ENCODE assay signal across 23 mouse cellular contexts in genomic region chr3:93580039-93580403, GRCm38 (mm10). TPM values are rescaled to one million over a fixed set of nuclear protein-coding genes. Genes with fewer than 3 reads are reported as not detected.
DNase-seq lines count a peak whose midpoint lies in the region; ATAC-seq and TF ChIP-seq lines count a peak whose summit lies in the region.
"Had no signal": no experiment of that assay in that cellular context is flagged by ENCODE, and none has a peak within 500 bp of the region (broad histone marks: within the 10 kb centered on the region; RNA-seq: fewer than 3 reads in every experiment).

No protein-coding gene starts in this region.

- H3K27me3 ChIP-seq in CH12.LX (replicated peaks) = no peaks in the 10 kb centered on the region
- H3K27me3 ChIP-seq in intestine, embryonic 16.5 days (replicated peaks; ENCODE audit: control insufficient read depth, insufficient read depth, low read length) = no peaks in the 10 kb centered on the region
- no peaks in the 10 kb centered on the region for H3K27me3 ChIP-seq in small intestine, adult 2 months (ENCODE audit: control insufficient read depth, insufficient read depth, low read length)
- no peaks in the 10 kb centered on the region for H3K27me3 ChIP-seq in stomach, postnatal 0 days (ENCODE audit: control insufficient read depth, insufficient read depth, low read length)
- H3K27me3 ChIP-seq in forebrain, postnatal 0 days (ENCODE audit: insufficient read depth, low read length) = no peaks in the 10 kb centered on the region
- H3K27me3 ChIP-seq in hindbrain, embryonic 12.5 days = no peaks in the 10 kb centered on the region
- H3K27me3 ChIP-seq: forebrain, embryonic 13.5 days; heart, embryonic 12.5 days; heart, embryonic 15.5 days; hindbrain, embryonic 15.5 days had no signal

- no peak overlapping the region for H3K4me3 ChIP-seq in CH12.LX (replicated peaks in 1 of 3; ENCODE audit: low read depth in 2 of 3, low read length in 2 of 3, poor library complexity in 1 of 3)
- no peak overlapping the region for H3K4me3 ChIP-seq in intestine, embryonic 16.5 days (ENCODE audit: low read length)
- H3K4me3 ChIP-seq in small intestine, adult 2 months (ENCODE audit: low read depth, low read length) = no peak overlapping the region
- no peak overlapping the region for H3K4me3 ChIP-seq in stomach, postnatal 0 days (ENCODE audit: low read depth, low read length)
- H3K4me3 ChIP-seq in forebrain, postnatal 0 days (ENCODE audit: low read depth, low read length) = no peak overlapping the region
- no peak overlapping the region for H3K4me3 ChIP-seq in hindbrain, embryonic 12.5 days
- H3K4me3 ChIP-seq: forebrain, embryonic 10.5 days; forebrain, embryonic 13.5 days; heart, embryonic 12.5 days; heart, embryonic 15.5 days; hindbrain, embryonic 15.5 days had no signal

- WGBS in intestine, embryonic 16.5 days = 91% methylated on average over 2 of the region's 2 CpGs
- 53% methylated on average over 2 of the region's 2 CpGs for WGBS in small intestine, adult 2 months
- 80% methylated on average over 2 of the region's 2 CpGs for WGBS in stomach, postnatal 0 days
- 97% methylated on average over 2 of the region's 2 CpGs for WGBS in forebrain, postnatal 0 days
- WGBS in hindbrain, embryonic 12.5 days = 92% methylated on average over 2 of the region's 2 CpGs

- H3K36me3 ChIP-seq in CH12.LX (replicated peaks in 1 of 2; ENCODE audit: control insufficient read depth in 1 of 2, insufficient read depth in 1 of 2, low read length in 1 of 2) = no peaks in the 10 kb centered on the region
- no peaks in the 10 kb centered on the region for H3K36me3 ChIP-seq in intestine, embryonic 16.5 days (ENCODE audit: control insufficient read depth, insufficient read depth, low read length)
- no peaks in the 10 kb centered on the region for H3K36me3 ChIP-seq in small intestine, adult 2 months (ENCODE audit: control insufficient read depth, insufficient read depth, low read length)
- H3K36me3 ChIP-seq in stomach, postnatal 0 days (ENCODE audit: control insufficient read depth, insufficient read depth, low read length) = no peaks in the 10 kb centered on the region
- no peaks in the 10 kb centered on the region for H3K36me3 ChIP-seq in forebrain, postnatal 0 days (ENCODE audit: insufficient read depth)
- no peaks in the 10 kb centered on the region for H3K36me3 ChIP-seq in hindbrain, embryonic 12.5 days
- H3K36me3 ChIP-seq: forebrain, embryonic 10.5 days; heart, embryonic 12.5 days; heart, embryonic 15.5 days; hindbrain, embryonic 15.5 days had no signal

- H3K27ac ChIP-seq in CH12.LX (ENCODE audit: insufficient read depth, low read depth) = no peak overlapping the region
- peak overlapping the region; percentile 81 for H3K27ac ChIP-seq in intestine, embryonic 16.5 days (ENCODE audit: low read length)
- peak overlapping the region; percentile 95 for H3K27ac ChIP-seq in small intestine, adult 2 months (ENCODE audit: insufficient read depth, low read depth, low read length)
- H3K27ac ChIP-seq in stomach, postnatal 0 days (replicated peaks) = peak overlapping the region; percentile 35; the same call in 1 of the 2 replicates
- no peak overlapping the region for H3K27ac ChIP-seq in forebrain, postnatal 0 days (ENCODE audit: low read depth, low read length)
- no peak overlapping the region for H3K27ac ChIP-seq in hindbrain, embryonic 12.5 days
- H3K27ac ChIP-seq: forebrain, embryonic 10.5 days; forebrain, embryonic 13.5 days; heart, embryonic 15.5 days; hindbrain, embryonic 15.5 days had no signal

- no peak for DNase-seq in CH12.LX (ENCODE audit: extremely low read depth)
- no peak for DNase-seq in stomach, postnatal 0 days (ENCODE audit: low spot score)
- no peak for DNase-seq in forebrain, postnatal 0 days
- DNase-seq: adrenal gland, adult 8-10 months; B cell, adult 2 months; cerebellum, adult 18-20 months; cerebellum, adult 9-10 months; cerebellum, postnatal 14 days; gastrocnemius, postnatal 25 days; heart, adult 18-20 months; heart, postnatal 10 days; heart, postnatal 36 days had no signal

- H3K4me2 ChIP-seq in CH12.LX (ENCODE audit: insufficient read depth, low read depth, poor library complexity, severe bottlenecking) = no peak overlapping the region
- H3K4me2 ChIP-seq in intestine, embryonic 16.5 days (ENCODE audit: low read depth, low read length) = no peak overlapping the region
- no peak overlapping the region for H3K4me2 ChIP-seq in stomach, postnatal 0 days (replicated peaks; ENCODE audit: low read depth)
- H3K4me2 ChIP-seq in forebrain, postnatal 0 days (ENCODE audit: low read depth) = no peak overlapping the region
- no peak overlapping the region for H3K4me2 ChIP-seq in hindbrain, embryonic 12.5 days (replicated peaks)
- H3K4me2 ChIP-seq: forebrain, embryonic 13.5 days; heart, embryonic 12.5 days; heart, embryonic 15.5 days; hindbrain, embryonic 15.5 days had no signal

- in situ Hi-C loops in CH12.LX (cut with MboI; ENCODE audit: low pct_ligation_motif_present, low pct_unique_long_range_greater_than_20kb, low sequenced_read_pairs) = no loop called here

- no peaks in the 10 kb centered on the region for H3K79me2 ChIP-seq in CH12.LX (replicated peaks; ENCODE audit: control insufficient read depth, extremely low read depth, insufficient read depth, poor library complexity, severe bottlenecking)

- no peak for ATAC-seq in intestine, embryonic 16.5 days
- no peak for ATAC-seq in stomach, postnatal 0 days (ENCODE audit: low FRiP score, low TSS enrichment)
- no peak for ATAC-seq in forebrain, postnatal 0 days
- ATAC-seq in megakaryocyte-erythroid progenitor cell, adult 5-6 weeks (replicated peaks; ENCODE audit: low FRiP score, low TSS enrichment, poor library complexity, severe bottlenecking) = no peak
- no peak for ATAC-seq in hindbrain, embryonic 12.5 days (ENCODE audit: low FRiP score)
- ATAC-seq: activated CD4-positive, CD25-positive, alpha-beta regulatory T cell, adult 4 months; forebrain, embryonic 13.5 days had no signal

- no peak for TF ChIP-seq POLR2A in CH12.LX (IDR thresholded peaks at IDR 0.05; ENCODE audit: low read depth, low read length)
- TF ChIP-seq POLR2A in small intestine, adult 2 months (IDR thresholded peaks at IDR 0.05; ENCODE audit: low read depth, low read length) = no peak

- no peaks in the 10 kb centered on the region for H3K9me3 ChIP-seq in CH12.LX (replicated peaks; ENCODE audit: low read length)
- no peaks in the 10 kb centered on the region for H3K9me3 ChIP-seq in intestine, embryonic 16.5 days (ENCODE audit: control insufficient read depth, low read length)
- no peaks in the 10 kb centered on the region for H3K9me3 ChIP-seq in stomach, postnatal 0 days (ENCODE audit: control insufficient read depth, low read length)
- no peaks in the 10 kb centered on the region for H3K9me3 ChIP-seq in forebrain, postnatal 0 days (ENCODE audit: low read length)
- no peaks in the 10 kb centered on the region for H3K9me3 ChIP-seq in hindbrain, embryonic 12.5 days (replicated peaks)
- H3K9me3 ChIP-seq: forebrain, embryonic 10.5 days; forebrain, embryonic 13.5 days; heart, embryonic 12.5 days; heart, embryonic 15.5 days; hindbrain, embryonic 15.5 days had no signal

- H3K9ac ChIP-seq in CH12.LX (ENCODE audit: insufficient read depth, low read depth) = no peak overlapping the region
- H3K9ac ChIP-seq in intestine, embryonic 16.5 days (ENCODE audit: low read depth, low read length) = no peak overlapping the region
- no peak overlapping the region for H3K9ac ChIP-seq in stomach, postnatal 0 days (ENCODE audit: low read length)
- no peak overlapping the region for H3K9ac ChIP-seq in forebrain, postnatal 0 days
- no peak overlapping the region for H3K9ac ChIP-seq in hindbrain, embryonic 12.5 days
- H3K9ac ChIP-seq: forebrain, embryonic 13.5 days; heart, embryonic 12.5 days; heart, embryonic 15.5 days; hindbrain, embryonic 15.5 days had no signal

- peak; percentile 73 for TF ChIP-seq EP300 in CH12.LX (IDR thresholded peaks at IDR 0.05; ENCODE audit: low read length)
- no peak for TF ChIP-seq EP300 in stomach, postnatal 0 days (optimal IDR thresholded peaks at IDR 0.05)

- H3K4me1 ChIP-seq in CH12.LX (ENCODE audit: control insufficient read depth in 1 of 2, insufficient read depth in 2 of 2) = peaks cover 10 to 29% of the 10 kb centered on the region in 2 experiments; a peak in 3 of 4 replicates
- H3K4me1 ChIP-seq in intestine, embryonic 16.5 days (ENCODE audit: control insufficient read depth, insufficient read depth, low read length) = no peaks in the 10 kb centered on the region
- peaks cover 14% of the 10 kb centered on the region for H3K4me1 ChIP-seq in small intestine, adult 2 months (ENCODE audit: control insufficient read depth, insufficient read depth, insufficient read length, low read length)
- H3K4me1 ChIP-seq in stomach, postnatal 0 days (replicated peaks; ENCODE audit: control insufficient read depth, insufficient read depth) = no peaks in the 10 kb centered on the region
- H3K4me1 ChIP-seq in forebrain, postnatal 0 days (ENCODE audit: insufficient read depth) = no peaks in the 10 kb centered on the region
- no peaks in the 10 kb centered on the region for H3K4me1 ChIP-seq in hindbrain, embryonic 12.5 days
- H3K4me1 ChIP-seq: forebrain, embryonic 10.5 days; forebrain, embryonic 13.5 days; heart, embryonic 12.5 days; heart, embryonic 15.5 days; hindbrain, embryonic 15.5 days had no signal

- dilution Hi-C loops in CH12.LX (cut with MboI; ENCODE audit: extremely low pct_ligation_motif_present, extremely low pct_unique_long_range_greater_than_20kb, low sequenced_read_pairs) = no loop called here

- TF ChIP-seq RAD21 in CH12.LX (IDR thresholded peaks at IDR 0.05; ENCODE audit: low read depth, low read length) = no peak

- no peak for TF ChIP-seq CTCF in CH12.LX (conservative IDR thresholded peaks at IDR 0.05 in 1 of 2, IDR thresholded peaks at IDR 0.05 in 1 of 2; ENCODE audit: low read depth in 2 of 2, low read length in 2 of 2)
- TF ChIP-seq CTCF in small intestine, adult 2 months (IDR thresholded peaks at IDR 0.05; ENCODE audit: extremely low read depth, insufficient read length, insufficient replicate concordance, low read depth, low read length) = no peak
- TF ChIP-seq CTCF in stomach, postnatal 0 days (IDR thresholded peaks at IDR 0.05; ENCODE audit: low read depth) = no peak
- TF ChIP-seq CTCF in forebrain, postnatal 0 days (IDR thresholded peaks at IDR 0.05; ENCODE audit: low read depth) = no peak

RNA-seq across cellular contexts. Expression of gene S100a10, which starts 25.1 kb away (rescaled TPM):
- total RNA-seq in CH12.LX (2012; rRNA removed) (352 and 369 TPM in 2 replicates), CH12.LX (2014; rRNA removed) (429 and 518 TPM in 2 replicates)
- polyA plus RNA-seq in CH12.LX (2012; ENCODE audit: insufficient read length, low read depth) = 213 and 259 TPM in 2 replicates
- polyA plus RNA-seq in intestine, embryonic 16.5 days (2015; fragmentation: Nextera tagmentation; extraction: Ambion mirVana) = 722 and 728 TPM in 2 replicates
- polyA plus RNA-seq in small intestine, adult 2 months (2012; rRNA removed) = 43.4 and 172 TPM in 2 replicates
- polyA plus RNA-seq in stomach, postnatal 0 days (2015; fragmentation: Nextera tagmentation; extraction: Ambion mirVana) = 314 and 375 TPM in 2 replicates
- 139 and 198 TPM in 2 replicates for total RNA-seq in forebrain, postnatal 0 days (2014; rRNA removed)
- 187 and 244 TPM in 2 replicates for polyA plus RNA-seq in forebrain, postnatal 0 days (2015; fragmentation: Nextera tagmentation; extraction: Ambion mirVana)
- total RNA-seq in megakaryocyte-erythroid progenitor cell, adult 5-6 weeks (2014; fragmentation: Nextera tagmentation) = 176 and 197 TPM in 2 replicates
- 278 and 471 TPM in 2 replicates for total RNA-seq in megakaryocyte-erythroid progenitor cell, adult 5-6 weeks (2017)
- polyA plus RNA-seq in hindbrain, embryonic 12.5 days (2016; fragmentation: Nextera tagmentation; extraction: Ambion mirVana) = 233 and 244 TPM in 2 replicates

RNA-seq across cellular contexts. Expression of gene S100a11, which starts 59.7 kb away (rescaled TPM):
- total RNA-seq in CH12.LX (2012; rRNA removed) (33.4 and 47.2 TPM in 2 replicates), CH12.LX (2014; rRNA removed) (68.9 and 75.2 TPM in 2 replicates)
- 448 and 468 TPM in 2 replicates for polyA plus RNA-seq in CH12.LX (2012; ENCODE audit: insufficient read length, low read depth)
- polyA plus RNA-seq in intestine, embryonic 16.5 days (2015; fragmentation: Nextera tagmentation; extraction: Ambion mirVana) = 711 and 730 TPM in 2 replicates
- 49.0 and 81.5 TPM in 2 replicates for polyA plus RNA-seq in small intestine, adult 2 months (2012; rRNA removed)
- 1,952 and 2,093 TPM in 2 replicates for polyA plus RNA-seq in stomach, postnatal 0 days (2015; fragmentation: Nextera tagmentation; extraction: Ambion mirVana)
- total RNA-seq in forebrain, postnatal 0 days (2014; rRNA removed) = 9.8 and 17.1 TPM in 2 replicates
- polyA plus RNA-seq in forebrain, postnatal 0 days (2015; fragmentation: Nextera tagmentation; extraction: Ambion mirVana) = 169 and 172 TPM in 2 replicates
- total RNA-seq in megakaryocyte-erythroid progenitor cell, adult 5-6 weeks (2014; fragmentation: Nextera tagmentation) = 147 and 173 TPM in 2 replicates
- 18.0 and 19.3 TPM in 2 replicates for total RNA-seq in megakaryocyte-erythroid progenitor cell, adult 5-6 weeks (2017)
- 606 and 628 TPM in 2 replicates for polyA plus RNA-seq in hindbrain, embryonic 12.5 days (2016; fragmentation: Nextera tagmentation; extraction: Ambion mirVana)
- total RNA-seq: MEL had no signal

Comparison
In these comparisons a context has a peak if more than half of its experiments do, and no peak if none do; other contexts are left out.
1. H3K27ac ChIP-seq: peak in intestine, embryonic 16.5 days (single experiment), small intestine, adult 2 months (single experiment) and stomach, postnatal 0 days (single experiment); none in CH12.LX (single experiment), forebrain, postnatal 0 days (single experiment) and hindbrain, embryonic 12.5 days (single experiment).